Mouse (Mus musculus): ENCODE data around the gene Lrrc36. TPM values are rescaled to one million over a fixed set of nuclear protein-coding genes. Genes with fewer than 3 reads are reported as not detected.

The Lrrc36 gene
- polyA plus RNA-seq, 1 experiment from 2014 or later = 0.09 TPM

GRCm38 (mm10) chr8:105495350-105496302 is 82.3 kb downstream of the Lrrc36 start:
- no peaks in the 10 kb centered on the region; the same call in none of the 2 replicates for H3K27me3 ChIP-seq (ENCODE audit: control insufficient read depth, insufficient read depth, low read depth, low read length)
- 55% methylated on average over 17 of the region's 17 CpGs for WGBS (ENCODE audit: insufficient replicate concordance)
- H3K4me1 ChIP-seq (ENCODE audit: control insufficient read depth, low read depth, low read length) = peaks cover 14% of the 10 kb centered on the region
- H3K9ac ChIP-seq (ENCODE audit: low read depth, low read length) = no peak overlapping the region
- peak overlapping the region; percentile 88 for H3K4me2 ChIP-seq (ENCODE audit: low read depth, low read length)
- H3K36me3 ChIP-seq (ENCODE audit: control insufficient read depth, insufficient read depth) = no peaks in the 10 kb centered on the region
- H3K9me3 ChIP-seq (replicated peaks; ENCODE audit: control insufficient read depth, low read length) = no peaks in the 10 kb centered on the region
- no peak for ATAC-seq (ENCODE audit: low read depth)
- no peak overlapping the region; the same call in 1 of the 2 replicates for H3K4me3 ChIP-seq (ENCODE audit: low read depth, low read length)
- no peak overlapping the region for H3K27ac ChIP-seq (ENCODE audit: low read length)

GRCm38 (mm10) chr8:105496439-105497180 is 83.2 kb downstream of the Lrrc36 start, which contains the start of gene Zdhhc1:
Zdhhc1 (minus strand) TSS chr8:105496902.
- peak within 1 kb of the TSS; percentile 77 for H3K4me3 ChIP-seq (ENCODE audit: low read depth, low read length)
- H3K27me3 ChIP-seq (ENCODE audit: control insufficient read depth, insufficient read depth, low read depth, low read length) = no peaks in the 10 kb centered on the region; the same call in none of the 2 replicates
- under 1% methylated on average over 66 of the region's 68 CpGs for WGBS (ENCODE audit: insufficient replicate concordance)
- peak within 1 kb of the TSS; percentile 88 for H3K4me2 ChIP-seq (ENCODE audit: low read depth, low read length)
- ATAC-seq (ENCODE audit: low read depth) = peak; percentile 82
- H3K9me3 ChIP-seq (replicated peaks; ENCODE audit: control insufficient read depth, low read length) = no peaks in the 10 kb centered on the region
- H3K9ac ChIP-seq (ENCODE audit: low read depth, low read length) = peak within 1 kb of the TSS; percentile 78
- no peaks in the 10 kb centered on the region for H3K36me3 ChIP-seq (ENCODE audit: control insufficient read depth, insufficient read depth)
- peaks cover 10% of the 10 kb centered on the region for H3K4me1 ChIP-seq (ENCODE audit: control insufficient read depth, low read depth, low read length)
- no peak within 1 kb of the TSS for H3K27ac ChIP-seq (ENCODE audit: low read length)

DNA sequence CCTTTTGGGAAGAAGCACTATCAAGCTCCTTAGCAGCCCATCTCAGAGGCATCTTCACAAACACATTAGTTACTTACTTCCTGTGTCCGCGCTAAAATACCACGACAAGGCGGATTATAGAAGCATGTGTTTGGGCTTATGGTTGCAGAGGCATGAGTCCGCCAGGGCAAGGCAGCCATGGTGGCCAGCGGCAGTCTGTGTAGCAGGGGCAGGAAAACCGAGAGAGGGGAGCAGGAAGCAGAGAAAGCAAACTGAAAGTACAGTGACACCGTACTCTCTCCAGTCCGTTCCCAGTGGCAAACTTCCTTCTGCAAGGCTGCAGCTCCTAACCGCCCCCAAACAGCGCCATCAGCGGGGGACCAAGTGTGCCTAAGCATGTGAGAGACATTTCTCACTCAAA is 86.4 kb downstream of the Lrrc36 start:
- no peak overlapping the region for H3K9ac ChIP-seq (ENCODE audit: low read depth, low read length)
- H3K4me1 ChIP-seq (ENCODE audit: control insufficient read depth, low read depth, low read length) = peaks cover 10% of the 10 kb centered on the region
- no peaks in the 10 kb centered on the region for H3K36me3 ChIP-seq (ENCODE audit: control insufficient read depth, insufficient read depth)
- peak overlapping the region; percentile 18; the same call in 1 of the 2 replicates for H3K4me2 ChIP-seq (ENCODE audit: low read depth, low read length)
- H3K27ac ChIP-seq (ENCODE audit: low read length) = no peak overlapping the region
- no peak for ATAC-seq (ENCODE audit: low read depth)
- WGBS (ENCODE audit: insufficient replicate concordance) = 36% methylated on average over 12 of the region's 12 CpGs
- no peaks in the 10 kb centered on the region for H3K9me3 ChIP-seq (replicated peaks; ENCODE audit: control insufficient read depth, low read length)
- H3K4me3 ChIP-seq (ENCODE audit: low read depth, low read length) = peak overlapping the region; percentile 38
- H3K27me3 ChIP-seq (ENCODE audit: control insufficient read depth, insufficient read depth, low read depth, low read length) = no peaks in the 10 kb centered on the region; the same call in none of the 2 replicates

- no peak for ATAC-seq (ENCODE audit: low read depth)
- no peaks in the 10 kb centered on the region for H3K27me3 ChIP-seq (ENCODE audit: control insufficient read depth, insufficient read depth, low read depth, low read length)
- no peak overlapping the region for H3K4me3 ChIP-seq (ENCODE audit: low read depth, low read length)
- H3K4me2 ChIP-seq (ENCODE audit: low read depth, low read length) = no peak overlapping the region
- 69% methylated on average over 3 of the region's 3 CpGs for WGBS (ENCODE audit: insufficient replicate concordance)
- no peak overlapping the region for H3K27ac ChIP-seq (ENCODE audit: low read length)
- no peaks in the 10 kb centered on the region for H3K4me1 ChIP-seq (ENCODE audit: control insufficient read depth, low read depth, low read length)
- H3K9ac ChIP-seq (ENCODE audit: low read depth, low read length) = no peak overlapping the region
- no peaks in the 10 kb centered on the region for H3K36me3 ChIP-seq (ENCODE audit: control insufficient read depth, insufficient read depth)
- no peaks in the 10 kb centered on the region for H3K9me3 ChIP-seq (replicated peaks; ENCODE audit: control insufficient read depth, low read length)
These were observed 91.2 kb downstream of the Lrrc36 start for GRCm38 (mm10) chr8:105504617-105505016.

DNA sequence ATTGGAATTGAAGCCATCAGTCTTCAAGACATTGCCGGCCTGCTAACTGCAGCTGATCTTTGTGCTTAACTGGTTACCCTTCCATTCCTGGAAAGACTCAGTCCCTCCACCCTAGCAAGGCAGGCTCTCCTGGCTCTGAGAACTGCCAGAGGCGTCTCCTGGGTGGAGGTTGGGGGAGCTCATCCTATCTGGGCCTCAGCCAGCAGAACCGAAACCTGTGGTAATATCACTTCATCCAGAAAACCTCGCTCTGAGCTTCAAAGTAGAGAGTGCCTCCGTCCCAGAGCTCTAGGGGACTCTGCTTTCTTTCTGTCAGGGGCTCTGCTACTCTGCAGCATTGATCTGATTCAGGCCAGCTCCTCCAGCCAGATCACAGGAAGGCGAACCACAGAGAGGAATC is 93.6 kb downstream of the Lrrc36 start:
- Histone ChIP-seq H3K4me2 (ENCODE audit: low read depth, low read length) (no peak overlapping the region), H3K4me3 (ENCODE audit: low read depth, low read length) (no peak overlapping the region), H3K9me3 (replicated peaks; ENCODE audit: control insufficient read depth, low read length) (no peaks in the 10 kb centered on the region), H3K27me3 (ENCODE audit: control insufficient read depth, insufficient read depth, low read depth, low read length) (no peaks in the 10 kb centered on the region), H3K36me3 (ENCODE audit: control insufficient read depth, insufficient read depth) (no peaks in the 10 kb centered on the region), H3K4me1 (ENCODE audit: control insufficient read depth, low read depth, low read length) (no peaks in the 10 kb centered on the region), H3K9ac (ENCODE audit: low read depth, low read length) (no peak overlapping the region), H3K27ac (ENCODE audit: low read length) (no peak overlapping the region)
- ATAC-seq (ENCODE audit: low read depth) = no peak
- WGBS (ENCODE audit: insufficient replicate concordance) = 52% methylated on average over 6 of the region's 6 CpGs

DNA sequence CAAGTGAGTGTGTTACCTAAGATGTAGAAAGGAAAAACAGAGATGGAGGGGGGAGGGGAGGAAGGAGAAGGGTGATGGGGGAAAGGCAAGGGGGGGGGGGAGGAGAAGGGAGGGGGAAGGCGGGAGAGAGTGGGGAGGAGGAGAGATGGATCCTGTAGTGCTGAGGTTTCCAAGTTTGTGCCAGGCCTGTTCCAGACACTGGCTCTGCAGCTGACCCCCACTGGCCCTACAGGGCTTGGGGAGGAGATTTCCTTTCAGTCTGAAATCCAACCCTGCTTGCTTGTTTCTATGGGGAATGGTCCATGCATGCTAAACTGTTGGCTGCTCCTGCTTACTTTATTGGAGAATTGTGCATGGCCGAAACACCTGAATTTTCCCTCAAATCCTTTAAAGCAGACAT is 95.4 kb downstream of the Lrrc36 start:
- Histone ChIP-seq H3K4me3 (ENCODE audit: low read depth, low read length) (no peak overlapping the region), H3K27ac (ENCODE audit: low read length) (no peak overlapping the region), H3K27me3 (ENCODE audit: control insufficient read depth, insufficient read depth, low read depth, low read length) (no peaks in the 10 kb centered on the region), H3K4me1 (ENCODE audit: control insufficient read depth, low read depth, low read length) (no peaks in the 10 kb centered on the region), H3K36me3 (ENCODE audit: control insufficient read depth, insufficient read depth) (no peaks in the 10 kb centered on the region), H3K9me3 (replicated peaks; ENCODE audit: control insufficient read depth, low read length) (no peaks in the 10 kb centered on the region), H3K4me2 (ENCODE audit: low read depth, low read length) (no peak overlapping the region), H3K9ac (ENCODE audit: low read depth, low read length) (no peak overlapping the region)
- ATAC-seq (ENCODE audit: low read depth) = no peak
- 79% methylated on average over 1 of the region's 2 CpGs for WGBS (ENCODE audit: insufficient replicate concordance)

DNA sequence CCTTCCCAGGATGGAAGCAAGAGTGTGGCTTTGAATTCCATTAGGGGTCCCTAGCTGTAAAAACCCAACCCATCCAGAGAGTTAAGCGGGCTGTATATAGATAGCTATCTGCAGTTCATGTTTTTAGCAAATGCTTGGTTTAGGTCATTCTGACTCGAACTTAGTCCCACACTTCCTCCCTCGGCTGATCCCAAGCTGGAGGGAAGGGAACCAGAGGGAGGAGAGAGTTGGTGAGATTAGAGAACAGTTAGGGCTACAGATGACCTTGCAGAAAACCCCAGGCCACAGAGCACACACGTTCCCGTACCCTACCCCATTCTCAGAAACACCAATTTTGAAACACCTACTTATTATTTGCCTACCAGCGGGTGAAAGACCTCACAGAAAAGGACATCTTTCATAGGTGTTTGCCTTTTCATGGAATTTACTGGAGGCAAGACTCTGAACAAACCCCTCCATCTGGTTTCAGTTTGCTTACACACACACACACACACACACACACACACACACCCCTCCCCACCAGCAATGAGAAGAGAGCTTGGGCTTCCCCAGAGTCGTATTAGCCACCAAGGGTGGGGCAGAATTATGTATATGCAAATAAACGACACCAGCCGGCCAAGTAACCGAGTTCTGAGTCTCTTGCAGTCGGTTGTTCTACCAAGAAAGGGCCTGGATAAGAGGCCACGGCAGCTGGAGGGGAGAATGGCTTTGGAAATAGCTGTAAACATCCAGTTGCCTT is 96.8 kb downstream of the Lrrc36 start:
- 24% methylated on average over 12 of the region's 12 CpGs for WGBS (ENCODE audit: insufficient replicate concordance)
- no peaks in the 10 kb centered on the region for H3K4me1 ChIP-seq (ENCODE audit: control insufficient read depth, low read depth, low read length)
- H3K36me3 ChIP-seq (ENCODE audit: control insufficient read depth, insufficient read depth) = no peaks in the 10 kb centered on the region
- H3K27me3 ChIP-seq (ENCODE audit: control insufficient read depth, insufficient read depth, low read depth, low read length) = peaks cover 2% of the 10 kb centered on the region; the same call in 1 of the 2 replicates
- no peaks in the 10 kb centered on the region for H3K9me3 ChIP-seq (replicated peaks; ENCODE audit: control insufficient read depth, low read length)
- H3K9ac ChIP-seq (ENCODE audit: low read depth, low read length) = no peak overlapping the region
- H3K27ac ChIP-seq (ENCODE audit: low read length) = no peak overlapping the region
- no peak overlapping the region for H3K4me3 ChIP-seq (ENCODE audit: low read depth, low read length)
- no peak overlapping the region for H3K4me2 ChIP-seq (ENCODE audit: low read depth, low read length)
- no peak for ATAC-seq (ENCODE audit: low read depth)
